Mouse (Mus musculus): ENCODE results near the gene Cdh23. TPM values are rescaled to one million over a fixed set of nuclear protein-coding genes. Genes with fewer than 3 reads are reported as not detected.

The Cdh23 gene
- polyA plus RNA-seq, 1 experiment from 2014 or later, result 2.7 TPM

DNA sequence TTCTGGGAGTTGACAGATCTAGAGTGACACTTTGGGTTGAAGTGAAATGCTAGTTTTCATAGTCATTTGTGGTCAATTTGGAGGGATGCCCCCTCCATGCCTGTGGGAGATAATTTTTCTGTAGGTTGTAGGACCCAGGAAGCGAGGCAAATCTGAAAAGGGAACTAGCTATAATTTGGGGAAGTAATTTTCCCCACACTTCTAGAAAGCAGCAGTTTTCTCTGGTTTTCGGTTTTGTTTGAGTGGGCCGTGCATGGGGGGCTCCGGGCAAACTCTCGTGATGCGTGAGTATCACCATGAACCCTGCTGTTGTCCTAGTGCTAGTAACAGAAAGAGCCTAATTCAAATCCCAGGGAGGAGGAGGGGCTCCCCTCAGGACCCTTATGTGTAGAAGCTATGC is 412.0 kb downstream of the Cdh23 start:
- 53% methylated on average over 6 of the region's 6 CpGs for WGBS

DNA sequence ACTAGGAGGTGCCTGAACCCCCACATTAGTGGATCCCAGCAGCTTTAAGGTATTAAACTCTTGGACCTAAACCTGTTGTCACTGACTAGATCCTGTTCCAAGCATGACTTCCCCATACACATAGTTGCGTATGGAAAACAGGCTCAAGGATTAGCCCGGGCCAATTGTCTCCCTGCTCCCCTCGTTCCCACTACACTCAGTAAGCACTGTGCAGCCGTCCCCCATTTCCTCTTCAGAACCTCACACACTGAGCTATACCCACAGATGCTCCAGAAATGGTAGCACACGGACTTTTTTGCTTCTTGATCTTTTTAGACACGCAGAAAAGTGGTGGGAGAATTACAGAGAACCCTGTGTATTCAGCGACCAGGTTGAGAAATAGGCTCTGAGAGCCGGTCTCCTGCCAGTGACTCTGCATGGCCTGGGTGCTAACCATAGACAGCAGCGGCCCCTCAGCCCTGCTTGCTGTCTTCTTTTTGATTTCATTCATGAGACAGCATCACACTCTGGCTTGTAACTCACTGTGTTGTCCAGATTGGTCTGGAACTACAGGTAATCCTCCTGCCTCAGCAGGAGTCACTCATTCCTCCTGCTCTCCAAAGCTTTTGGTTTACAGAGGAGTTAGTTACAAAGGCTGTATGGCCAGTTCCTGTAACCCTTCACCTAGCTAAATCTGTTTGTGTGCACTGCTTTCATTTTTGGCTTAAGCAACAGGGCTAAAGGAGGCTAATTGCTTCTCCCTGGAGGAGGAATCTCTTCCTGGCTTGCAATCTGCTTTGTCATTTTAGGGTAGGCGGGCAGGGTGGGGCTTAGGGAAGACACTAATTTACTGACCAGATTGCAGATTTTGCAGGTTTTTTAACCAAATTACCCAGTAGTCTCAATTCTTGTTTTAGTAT is 413.9 kb downstream of the Cdh23 start:
- H3K36me3 ChIP-seq (ENCODE audit: control insufficient read depth, insufficient read depth), result no peaks in the 10 kb centered on the region; the same call in 1 of the 2 replicates
- H3K4me3 ChIP-seq (replicated peaks; ENCODE audit: low read length), result no peak overlapping the region
- no peak overlapping the region for H3K9ac ChIP-seq (replicated peaks; ENCODE audit: low read depth, low read length)
- peaks cover 77% of the 10 kb centered on the region for H3K4me1 ChIP-seq (replicated peaks; ENCODE audit: control insufficient read depth, insufficient read depth, low read length)
- H3K27me3 ChIP-seq (replicated peaks; ENCODE audit: control insufficient read depth, insufficient read depth, low read length), result no peaks in the 10 kb centered on the region
- no peaks in the 10 kb centered on the region for H3K9me3 ChIP-seq (ENCODE audit: control insufficient read depth, low read length)
- H3K4me2 ChIP-seq (ENCODE audit: low read length), result no peak overlapping the region
- H3K27ac ChIP-seq (ENCODE audit: low read length), result no peak overlapping the region
- WGBS, result 58% methylated on average over 10 of the region's 10 CpGs
- no peak for ATAC-seq

More for the DNA sequence above, 412.0 kb downstream of the Cdh23 start:
- H3K4me3 ChIP-seq (replicated peaks; ENCODE audit: low read length), result no peak overlapping the region
- peak overlapping the region; percentile 15; the same call in 1 of the 2 replicates for H3K9ac ChIP-seq (replicated peaks; ENCODE audit: low read depth, low read length)
- ATAC-seq, result 0 out of 2 replicates have a peak, but pooled peaks have one; percentile 0
- H3K27me3 ChIP-seq (replicated peaks; ENCODE audit: control insufficient read depth, insufficient read depth, low read length), result no peaks in the 10 kb centered on the region
- H3K36me3 ChIP-seq (ENCODE audit: control insufficient read depth, insufficient read depth), result no peaks in the 10 kb centered on the region; the same call in 1 of the 2 replicates
- H3K27ac ChIP-seq (ENCODE audit: low read length), result peak overlapping the region; percentile 81; the same call in 1 of the 2 replicates
- no peaks in the 10 kb centered on the region for H3K9me3 ChIP-seq (ENCODE audit: control insufficient read depth, low read length)
- H3K4me1 ChIP-seq (replicated peaks; ENCODE audit: control insufficient read depth, insufficient read depth, low read length), result peaks cover 71% of the 10 kb centered on the region
- peak overlapping the region; percentile 53 for H3K4me2 ChIP-seq (ENCODE audit: low read length)

DNA sequence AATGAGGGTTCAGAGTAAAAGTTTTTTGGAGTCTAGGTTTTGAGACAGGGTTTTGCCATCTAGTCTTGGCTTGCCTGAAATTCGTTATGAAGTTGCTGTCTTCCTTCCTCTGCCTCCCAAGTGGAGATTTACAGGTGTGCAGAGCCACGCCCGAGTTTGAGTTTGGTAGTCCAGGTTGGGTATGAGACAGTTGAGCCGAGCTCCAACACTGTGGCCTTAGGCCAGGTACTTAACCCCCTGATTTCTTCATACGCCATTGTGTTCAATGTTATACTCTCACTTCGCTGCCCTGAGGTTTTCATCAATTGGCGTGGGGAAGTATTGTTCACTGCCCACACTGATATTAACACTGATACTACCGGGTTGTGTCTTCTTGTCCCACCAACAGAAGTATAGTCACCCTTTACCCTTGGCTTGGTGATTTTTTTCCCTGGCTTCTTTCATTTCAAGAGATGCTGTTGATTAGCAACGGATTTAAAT is 414.7 kb downstream of the Cdh23 start:
- H3K27ac ChIP-seq (ENCODE audit: low read length), result no peak overlapping the region
- H3K9ac ChIP-seq (replicated peaks; ENCODE audit: low read depth, low read length), result no peak overlapping the region
- H3K36me3 ChIP-seq (ENCODE audit: control insufficient read depth, insufficient read depth), result no peaks in the 10 kb centered on the region; the same call in 1 of the 2 replicates
- no peak overlapping the region for H3K4me2 ChIP-seq (ENCODE audit: low read length)
- H3K27me3 ChIP-seq (replicated peaks; ENCODE audit: control insufficient read depth, insufficient read depth, low read length), result no peaks in the 10 kb centered on the region
- WGBS, result 81% methylated on average over 9 of the region's 9 CpGs
- H3K4me1 ChIP-seq (replicated peaks; ENCODE audit: control insufficient read depth, insufficient read depth, low read length), result peaks cover 76% of the 10 kb centered on the region
- no peak overlapping the region for H3K4me3 ChIP-seq (replicated peaks; ENCODE audit: low read length)
- no peaks in the 10 kb centered on the region for H3K9me3 ChIP-seq (ENCODE audit: control insufficient read depth, low read length)
- ATAC-seq, result no peak

DNA sequence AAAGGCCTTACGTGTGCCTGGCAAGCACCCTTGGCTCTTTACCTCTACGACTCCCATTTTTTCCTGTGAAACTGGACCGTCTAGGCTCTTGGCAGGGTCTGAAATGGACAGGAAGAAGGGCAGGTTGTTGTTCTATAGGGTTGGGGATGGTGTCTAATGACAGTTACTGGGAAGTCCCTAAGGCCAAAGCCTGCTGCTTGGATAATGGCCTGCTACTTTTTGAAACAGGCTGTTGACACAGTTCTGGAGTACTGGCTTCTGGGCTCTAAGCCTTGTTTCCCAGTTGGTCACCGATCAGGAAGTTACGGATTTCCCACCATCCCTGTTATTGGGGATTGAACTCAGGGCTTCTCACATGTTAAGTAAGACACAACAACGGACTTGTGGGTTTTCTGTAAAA is 415.9 kb downstream of the Cdh23 start:
- Histone ChIP-seq H3K9ac (replicated peaks; ENCODE audit: low read depth, low read length) (no peak overlapping the region), H3K27ac (ENCODE audit: low read length) (no peak overlapping the region)

DNA sequence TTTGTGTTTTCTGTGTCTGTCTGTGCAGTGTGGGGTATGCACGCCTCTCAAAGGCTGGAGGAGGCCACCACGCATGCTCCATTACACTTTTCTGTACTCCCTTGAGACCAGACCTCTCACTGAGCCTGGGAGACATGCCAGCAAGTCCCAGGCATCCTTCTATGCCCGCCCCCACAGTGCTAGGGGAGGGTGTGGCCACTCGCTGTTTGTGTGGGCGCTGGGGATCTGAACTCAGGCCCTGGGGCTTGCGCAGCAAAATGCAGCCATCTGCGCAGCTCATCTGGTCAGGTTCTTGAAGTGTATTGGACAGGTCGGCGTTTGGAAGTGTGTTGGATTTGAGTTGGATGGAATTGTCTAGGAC is 416.4 kb downstream of the Cdh23 start:
- H3K27ac ChIP-seq (ENCODE audit: low read length), result no peak overlapping the region
- 74% methylated on average over 9 of the region's 9 CpGs for WGBS
- no peak for ATAC-seq
- H3K9ac ChIP-seq (replicated peaks; ENCODE audit: low read depth, low read length), result no peak overlapping the region
- H3K27me3 ChIP-seq (replicated peaks; ENCODE audit: control insufficient read depth, insufficient read depth, low read length), result no peaks in the 10 kb centered on the region
- peaks cover 59% of the 10 kb centered on the region for H3K4me1 ChIP-seq (replicated peaks; ENCODE audit: control insufficient read depth, insufficient read depth, low read length)
- no peaks in the 10 kb centered on the region for H3K9me3 ChIP-seq (ENCODE audit: control insufficient read depth, low read length)
- peak overlapping the region; percentile 41 for H3K4me2 ChIP-seq (ENCODE audit: low read length)
- H3K4me3 ChIP-seq (replicated peaks; ENCODE audit: low read length), result no peak overlapping the region
- no peaks in the 10 kb centered on the region; the same call in 1 of the 2 replicates for H3K36me3 ChIP-seq (ENCODE audit: control insufficient read depth, insufficient read depth)

More for the DNA sequence above, 415.9 kb downstream of the Cdh23 start:
- no peak for ATAC-seq
- Histone ChIP-seq H3K4me3 (replicated peaks; ENCODE audit: low read length) (no peak overlapping the region), H3K36me3 (ENCODE audit: control insufficient read depth, insufficient read depth) (no peaks in the 10 kb centered on the region; the same call in 1 of the 2 replicates), H3K27me3 (replicated peaks; ENCODE audit: control insufficient read depth, insufficient read depth, low read length) (no peaks in the 10 kb centered on the region), H3K4me1 (replicated peaks; ENCODE audit: control insufficient read depth, insufficient read depth, low read length) (peaks cover 63% of the 10 kb centered on the region), H3K4me2 (ENCODE audit: low read length) (peak overlapping the region; percentile 41), H3K9me3 (ENCODE audit: control insufficient read depth, low read length) (no peaks in the 10 kb centered on the region)
- 91% methylated on average over 6 of the region's 6 CpGs for WGBS

DNA sequence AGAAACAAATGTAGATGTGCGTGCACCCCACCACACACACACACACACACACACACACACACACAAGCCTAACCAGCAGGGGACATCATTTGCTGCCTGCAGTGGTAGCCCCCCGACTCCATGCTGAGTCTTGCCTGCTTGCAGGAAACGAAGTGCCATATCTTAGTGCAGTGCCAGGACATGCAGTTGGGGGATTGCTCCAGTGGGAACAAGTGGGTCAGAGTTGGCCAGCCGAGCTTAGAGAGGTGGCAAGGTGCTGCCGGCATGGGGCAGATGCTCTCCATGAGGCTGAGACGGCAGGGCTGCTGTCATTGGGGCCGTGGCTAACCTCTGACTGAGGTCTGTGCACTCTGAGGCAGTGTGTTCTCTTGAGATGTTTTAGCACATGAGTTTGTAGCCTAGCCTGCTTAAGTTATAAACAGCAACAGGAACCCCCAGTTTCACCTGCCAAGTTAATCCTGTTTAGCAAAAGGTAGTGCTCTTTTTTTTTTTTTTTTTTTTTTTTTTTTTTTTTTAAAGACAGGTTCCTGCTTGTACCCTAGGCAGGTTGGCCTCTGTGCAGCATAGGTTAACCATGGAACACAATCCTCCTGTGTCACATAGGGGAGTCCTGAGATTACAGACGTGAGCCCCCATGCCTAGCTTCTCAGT is 416.9 kb downstream of the Cdh23 start:
- H3K27ac ChIP-seq (ENCODE audit: low read length), result no peak overlapping the region
- H3K4me2 ChIP-seq (ENCODE audit: low read length), result peak overlapping the region; percentile 93
- no peaks in the 10 kb centered on the region for H3K9me3 ChIP-seq (ENCODE audit: control insufficient read depth, low read length)
- 70% methylated on average over 8 of the region's 8 CpGs for WGBS
- H3K27me3 ChIP-seq (replicated peaks; ENCODE audit: control insufficient read depth, insufficient read depth, low read length), result no peaks in the 10 kb centered on the region
- 0 out of 2 replicates have a peak overlapping the region, but pooled peaks have one; percentile 92 for H3K4me3 ChIP-seq (replicated peaks; ENCODE audit: low read length)
- H3K36me3 ChIP-seq (ENCODE audit: control insufficient read depth, insufficient read depth), result no peaks in the 10 kb centered on the region; the same call in 1 of the 2 replicates
- no peak overlapping the region; the same call in 1 of the 2 replicates for H3K9ac ChIP-seq (replicated peaks; ENCODE audit: low read depth, low read length)
- ATAC-seq, result no peak
- peaks cover 54% of the 10 kb centered on the region for H3K4me1 ChIP-seq (replicated peaks; ENCODE audit: control insufficient read depth, insufficient read depth, low read length)

DNA sequence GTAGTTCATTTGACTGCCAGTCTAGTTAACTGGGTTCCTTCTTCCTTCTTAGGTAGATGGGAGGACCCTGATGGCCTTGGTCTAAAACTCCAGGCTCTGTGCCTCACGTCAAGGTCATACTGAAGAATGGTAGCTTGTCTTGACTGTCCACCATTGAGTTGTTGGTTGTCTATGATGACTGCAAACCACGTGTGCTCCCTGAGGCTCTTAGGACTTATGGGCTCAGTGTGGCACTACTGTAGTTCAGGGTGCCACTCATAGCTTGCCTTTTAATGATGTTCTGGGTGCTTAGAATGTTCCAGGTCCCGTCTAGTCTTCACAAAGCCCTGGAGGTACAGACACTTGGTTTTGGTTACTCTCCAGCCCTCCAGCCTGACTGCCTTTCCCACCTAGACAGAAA is 417.5 kb downstream of the Cdh23 start:
- H3K27ac ChIP-seq (ENCODE audit: low read length), result no peak overlapping the region
- H3K9ac ChIP-seq (replicated peaks; ENCODE audit: low read depth, low read length), result no peak overlapping the region; the same call in 1 of the 2 replicates
- no peaks in the 10 kb centered on the region; the same call in 1 of the 2 replicates for H3K36me3 ChIP-seq (ENCODE audit: control insufficient read depth, insufficient read depth)
- ATAC-seq, result no peak
- no peaks in the 10 kb centered on the region for H3K27me3 ChIP-seq (replicated peaks; ENCODE audit: control insufficient read depth, insufficient read depth, low read length)
- peak overlapping the region; percentile 92 for H3K4me3 ChIP-seq (replicated peaks; ENCODE audit: low read length)
- H3K9me3 ChIP-seq (ENCODE audit: control insufficient read depth, low read length), result no peaks in the 10 kb centered on the region
- peak overlapping the region; percentile 93 for H3K4me2 ChIP-seq (ENCODE audit: low read length)
- H3K4me1 ChIP-seq (replicated peaks; ENCODE audit: control insufficient read depth, insufficient read depth, low read length), result peaks cover 47% of the 10 kb centered on the region
- 83% methylated on average over 3 of the region's 3 CpGs for WGBS

DNA sequence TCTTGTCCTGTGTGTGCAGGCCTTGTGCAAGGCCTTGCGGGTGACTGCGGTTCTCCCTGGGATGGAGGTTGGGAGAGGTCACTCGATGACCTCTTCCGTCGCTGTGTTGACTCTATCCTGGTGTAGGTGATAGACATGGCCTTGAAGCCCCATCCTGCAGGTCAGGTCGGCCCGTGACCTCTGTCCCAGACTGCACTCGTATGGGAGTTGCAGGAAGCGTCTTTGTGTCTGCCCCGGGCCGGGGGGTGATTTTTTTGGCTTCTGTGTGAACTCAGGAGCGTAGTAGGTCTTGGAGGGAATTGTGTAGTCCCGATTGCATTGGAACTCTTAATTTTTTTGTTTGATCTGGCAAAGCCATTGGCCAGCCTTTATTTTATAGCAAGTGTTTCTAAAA is 418.3 kb downstream of the Cdh23 start:
- H3K4me3 ChIP-seq (replicated peaks; ENCODE audit: low read length), result peak overlapping the region; percentile 92
- H3K4me2 ChIP-seq (ENCODE audit: low read length), result peak overlapping the region; percentile 93
- no peaks in the 10 kb centered on the region for H3K27me3 ChIP-seq (replicated peaks; ENCODE audit: control insufficient read depth, insufficient read depth, low read length)
- no peak for ATAC-seq
- peaks cover 43% of the 10 kb centered on the region for H3K4me1 ChIP-seq (replicated peaks; ENCODE audit: control insufficient read depth, insufficient read depth, low read length)
- H3K27ac ChIP-seq (ENCODE audit: low read length), result peak overlapping the region; percentile 91
- no peaks in the 10 kb centered on the region; the same call in 1 of the 2 replicates for H3K36me3 ChIP-seq (ENCODE audit: control insufficient read depth, insufficient read depth)
- 7% methylated on average over 13 of the region's 13 CpGs for WGBS
- no peaks in the 10 kb centered on the region for H3K9me3 ChIP-seq (ENCODE audit: control insufficient read depth, low read length)
- H3K9ac ChIP-seq (replicated peaks; ENCODE audit: low read depth, low read length), result peak overlapping the region; percentile 86
